1 mouse cellular context compared by ENCODE assay signal in genomic region chr7:101933751-101934240, GRCm38 (mm10).
TF ChIP-seq lines count a peak whose summit lies in the region.

Gene Lrrc51, minus strand, starts transcription at chr7:101933895.
Gene Numa1, plus strand, starts transcription at chr7:101934111.

TF ChIP-seq in CH12.LX, 34 proteins besides CTCF, POLR2A, EP300 and RAD21 (continued from another document):
- no peak for TF ChIP-seq SMC3 (IDR thresholded peaks at IDR 0.05; ENCODE audit: low read depth, low read length)
- TF ChIP-seq E2F4 (IDR thresholded peaks at IDR 0.05; ENCODE audit: insufficient replicate concordance, low read depth, low read length): peak; percentile 94
- TF ChIP-seq MXI1 (IDR thresholded peaks at IDR 0.05; ENCODE audit: low read depth, low read length): peak; percentile 99
- peak; percentile 91 for TF ChIP-seq CHD2 (IDR thresholded peaks at IDR 0.05; ENCODE audit: low read length)
- TF ChIP-seq MYC (IDR thresholded peaks at IDR 0.05; ENCODE audit: low read depth, low read length): peak; percentile 95
- peak; percentile 77 for TF ChIP-seq TCF12 (IDR thresholded peaks at IDR 0.05; ENCODE audit: low read depth, low read length)
- TF ChIP-seq GABPA (IDR thresholded peaks at IDR 0.05; ENCODE audit: insufficient replicate concordance, low read depth, low read length): peak; percentile 83; the same call in 1 of the 2 replicates
- TF ChIP-seq BHLHE40 (IDR thresholded peaks at IDR 0.05; ENCODE audit: low read depth, low read length): peak; percentile 93
- TF ChIP-seq UBTF (IDR thresholded peaks at IDR 0.05; ENCODE audit: low read depth, low read length): no peak; the same call in 1 of the 2 replicates
- TF ChIP-seq ZMIZ1 (IDR thresholded peaks at IDR 0.05; ENCODE audit: low read depth, low read length): peak; percentile 95
- no peak for TF ChIP-seq MAFK (IDR thresholded peaks at IDR 0.05; ENCODE audit: insufficient replicate concordance, low read length)
- 0 out of 2 replicates have a peak, but pooled peaks have one; percentile 19 for TF ChIP-seq ZNF384 (IDR thresholded peaks at IDR 0.05; ENCODE audit: low read depth, low read length)
- TF ChIP-seq HCFC1 (IDR thresholded peaks at IDR 0.05; ENCODE audit: low read depth, low read length): peak; percentile 99
- peak; percentile 85 for TF ChIP-seq TBP (conservative IDR thresholded peaks at IDR 0.05; ENCODE audit: low read depth, low read length)
- no peak for TF ChIP-seq ZKSCAN1 (IDR thresholded peaks at IDR 0.05; ENCODE audit: borderline replicate concordance, low read depth, low read length)
- TF ChIP-seq JUN (IDR thresholded peaks at IDR 0.05; ENCODE audit: insufficient read depth, low read depth, low read length): no peak
- TF ChIP-seq SIN3A (IDR thresholded peaks at IDR 0.05; ENCODE audit: low read length): peak; percentile 99
- no peak for TF ChIP-seq MAZ (IDR thresholded peaks at IDR 0.05; ENCODE audit: low read depth, low read length)
